Mouse (Mus musculus): ENCODE results near the gene Gxylt1.
"Not testable (repeated sequence)": the region's sequence is repeated elsewhere in the genome, so short reads cannot be mapped to it uniquely, and the experiment has no call there.

Gene Gxylt1

DNA sequence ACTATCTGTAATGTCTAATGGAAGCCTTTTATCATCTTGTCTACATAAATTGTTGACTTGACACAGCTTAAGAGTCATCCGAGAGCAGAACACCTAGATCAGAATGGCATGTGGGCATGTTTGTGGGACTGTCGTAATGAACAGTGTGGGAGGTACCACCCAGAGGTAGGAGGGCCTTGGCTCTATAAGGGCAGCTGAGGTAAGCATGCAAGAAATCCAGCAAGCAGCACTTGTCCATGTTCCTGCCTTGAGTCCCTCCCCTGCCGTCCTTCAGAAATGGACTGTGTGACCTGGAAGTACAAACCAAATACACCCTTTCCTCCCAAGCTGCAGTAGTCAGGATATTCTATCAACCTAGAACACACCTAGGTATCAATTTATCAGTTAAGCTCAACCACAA, 9.7 kb downstream of the Gxylt1 start:
- intact Hi-C loops (cut with DNase I) = loop anchor here (2.0 to 5.0 kb wide), 2 partner anchors 134 to 312 kb away; partner anchors contain the start of genes Pphln1 and Zcrb1

DNA sequence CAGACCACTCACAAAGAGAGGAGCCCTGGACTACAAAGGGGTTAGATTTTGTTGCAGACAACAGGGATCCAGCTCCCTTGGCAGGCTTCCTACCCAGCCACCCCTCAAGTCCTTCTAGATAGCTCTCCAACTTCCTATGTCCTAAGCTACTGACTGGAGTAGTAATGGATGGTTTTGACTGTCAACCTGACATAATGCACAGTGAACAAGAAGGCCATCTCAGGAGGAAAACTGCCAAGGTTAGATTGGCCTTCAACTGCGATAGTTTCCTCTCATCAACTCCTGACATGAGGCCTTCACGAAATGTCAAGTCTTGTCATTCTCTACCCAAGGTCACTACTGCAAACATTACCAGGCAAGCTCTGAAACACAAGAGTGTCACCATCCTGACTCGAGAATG, 10.8 kb downstream of the Gxylt1 start:
- intact Hi-C loops (cut with DNase I) = loop anchor here (2.0 to 5.0 kb wide), 2 partner anchors 135 to 173 kb away; partner anchors contain the start of genes Pphln1 and Zcrb1

DNA sequence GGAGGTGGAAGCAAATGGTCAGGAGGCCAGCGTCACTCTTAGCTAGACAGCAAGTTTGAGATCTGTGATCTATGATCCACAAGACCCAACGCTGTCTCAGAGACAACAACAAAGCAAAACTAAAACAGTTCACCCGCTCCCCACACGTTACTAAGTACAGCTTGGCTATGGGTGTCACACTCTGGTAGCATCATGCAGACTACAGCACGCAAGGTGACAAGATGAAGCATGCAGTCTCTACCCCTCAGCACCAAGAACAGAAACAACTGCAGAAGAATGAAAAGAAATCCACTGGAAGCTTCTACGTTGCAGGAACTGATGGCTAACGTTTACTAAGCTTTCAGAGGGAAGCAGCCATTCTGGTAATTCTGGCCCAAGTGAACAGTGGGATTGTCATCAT, 11.4 kb downstream of the Gxylt1 start:
- intact Hi-C loops (cut with DNase I) = loop anchor here (5.0 kb wide), 1 partner anchor 174 kb away; no protein-coding TSS in a partner anchor

GRCm38 (mm10) chr15:93262818-93263217, 12.2 kb downstream of the Gxylt1 start:
- intact Hi-C loops (cut with DNase I) = loop anchor here (5.0 kb wide), 1 partner anchor 174 kb away; no protein-coding TSS in a partner anchor

- intact Hi-C loops (cut with DNase I) = loop anchor here (5.0 kb wide), 1 partner anchor 175 kb away; no protein-coding TSS in a partner anchor
Observed at GRCm38 (mm10) chr15:93262274-93262673, 12.7 kb downstream of the Gxylt1 start.

GRCm38 (mm10) chr15:93259933-93260332, 15.0 kb downstream of the Gxylt1 start:
- intact Hi-C loops (cut with DNase I) = loop anchor here (5.0 kb wide), 1 partner anchor 177 kb away; no protein-coding TSS in a partner anchor

DNA sequence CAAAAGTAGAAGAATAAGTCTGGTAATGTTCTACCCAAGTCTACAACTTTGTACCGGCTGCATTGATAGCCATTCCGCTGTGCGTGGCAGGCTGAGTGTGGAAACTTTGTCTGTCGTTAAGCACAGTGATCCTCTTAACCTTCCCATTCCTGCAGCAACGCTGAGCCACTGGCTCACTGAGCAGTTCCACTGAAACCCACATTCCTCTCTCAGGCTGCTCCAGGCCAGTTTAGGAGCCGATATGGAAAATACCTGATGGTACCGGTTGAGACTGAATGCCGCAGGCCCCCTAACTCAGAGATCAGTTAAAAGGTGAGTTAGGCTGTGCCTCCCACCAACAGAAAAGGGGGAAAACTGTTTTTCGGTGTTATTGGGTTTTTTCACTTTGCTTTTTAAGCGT, 19.7 kb downstream of the Gxylt1 start:
- intact Hi-C loops (cut with DNase I) = no loop called here

- intact Hi-C loops (cut with DNase I) = no loop called here
Observed at GRCm38 (mm10) chr15:93253172-93253571, 21.8 kb downstream of the Gxylt1 start.

DNA sequence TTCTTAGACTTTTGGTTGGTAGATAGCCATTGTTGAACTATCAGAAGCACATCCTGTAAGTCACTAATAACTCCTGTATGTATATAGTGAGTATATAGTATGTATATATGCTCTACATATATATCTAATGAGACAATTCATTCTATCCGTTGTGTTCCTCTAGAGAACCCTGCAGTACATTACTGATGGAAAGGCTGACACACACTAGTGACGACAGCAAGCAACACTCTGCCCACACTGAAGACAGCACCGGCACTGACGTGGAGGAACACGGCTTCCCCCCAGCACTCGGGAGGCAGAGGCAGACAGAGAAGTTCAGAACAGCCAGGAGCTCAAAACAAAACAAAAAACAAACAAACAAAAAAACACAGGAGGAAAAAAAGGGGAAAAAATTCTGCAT, 22.6 kb downstream of the Gxylt1 start:
- intact Hi-C loops (cut with DNase I) = no loop called here

GRCm38 (mm10) chr15:93251553-93252250, 23.3 kb downstream of the Gxylt1 start:
- intact Hi-C loops (cut with DNase I) = no loop called here

GRCm38 (mm10) chr15:93243202-93243601, 31.8 kb downstream of the Gxylt1 start:
- intact Hi-C loops (cut with DNase I) = no loop called here

DNA sequence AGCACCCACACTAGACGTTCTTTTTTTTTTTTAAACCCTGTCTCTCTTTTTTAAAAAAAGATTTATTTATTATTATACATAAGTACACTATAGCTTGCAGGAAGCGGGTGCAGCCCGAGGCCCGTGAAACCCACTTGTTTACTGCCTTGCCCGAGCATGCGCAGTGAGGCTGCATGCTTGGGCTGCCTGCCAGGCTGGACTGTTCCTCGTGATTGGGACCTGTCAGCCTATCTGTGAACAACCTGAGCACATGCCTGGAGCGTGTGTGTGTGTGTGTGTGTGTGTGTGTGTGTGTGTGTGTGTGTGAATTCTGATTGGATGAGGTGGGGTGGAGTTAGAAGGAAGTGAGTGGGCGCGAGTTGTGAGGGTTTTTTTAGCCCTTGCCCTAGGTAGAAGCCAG, 38.5 kb downstream of the Gxylt1 start:
- intact Hi-C loops (cut with DNase I) = not testable (repeated sequence)

DNA sequence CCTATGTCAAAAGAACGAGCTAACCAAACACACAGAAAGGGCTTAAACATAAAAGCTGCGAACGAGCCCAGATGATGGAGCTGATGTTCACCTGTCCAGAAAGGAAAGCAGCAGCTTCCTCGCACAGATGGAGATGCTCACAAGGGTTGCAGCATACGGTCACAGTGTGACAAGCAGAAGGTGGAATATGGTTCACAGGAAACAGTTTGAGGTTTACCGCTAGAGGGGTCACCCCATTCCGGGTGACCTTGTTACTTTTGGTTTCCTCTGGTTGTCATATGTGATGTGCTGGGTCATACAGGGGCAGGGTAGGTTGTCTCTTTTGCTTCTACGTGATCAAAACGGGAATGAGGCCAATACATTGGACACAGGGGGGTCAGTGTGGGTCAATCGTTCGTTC, 46.0 kb downstream of the Gxylt1 start:
- intact Hi-C loops (cut with DNase I) = no loop called here

DNA sequence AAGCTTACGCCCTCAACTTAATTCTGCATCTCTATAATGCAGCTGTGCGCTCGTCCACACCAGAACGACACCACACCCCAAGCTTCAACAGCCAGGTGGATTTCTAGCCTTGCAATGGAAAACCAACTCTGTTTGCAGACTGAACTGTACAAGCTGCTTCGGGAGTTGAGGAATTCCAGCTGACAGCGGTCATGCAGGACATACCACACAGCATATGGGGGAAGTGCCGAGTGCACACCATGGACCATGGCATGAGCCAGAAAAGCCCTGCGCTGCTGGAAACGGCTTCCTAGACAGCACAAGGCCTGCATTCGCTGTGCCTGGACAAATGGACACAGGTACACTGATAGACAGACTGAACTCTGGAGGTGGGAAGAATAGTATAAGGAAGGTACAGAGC, 46.6 kb downstream of the Gxylt1 start:
- intact Hi-C loops (cut with DNase I) = no loop called here

GRCm38 (mm10) chr15:93227764-93228079, 47.3 kb downstream of the Gxylt1 start:
- intact Hi-C loops (cut with DNase I) = no loop called here

- intact Hi-C loops (cut with DNase I) = no loop called here
Observed at GRCm38 (mm10) chr15:93226930-93227763, 47.8 kb downstream of the Gxylt1 start.

- intact Hi-C loops (cut with DNase I) = no loop called here
Observed at GRCm38 (mm10) chr15:93222475-93222874, 52.5 kb downstream of the Gxylt1 start.

DNA sequence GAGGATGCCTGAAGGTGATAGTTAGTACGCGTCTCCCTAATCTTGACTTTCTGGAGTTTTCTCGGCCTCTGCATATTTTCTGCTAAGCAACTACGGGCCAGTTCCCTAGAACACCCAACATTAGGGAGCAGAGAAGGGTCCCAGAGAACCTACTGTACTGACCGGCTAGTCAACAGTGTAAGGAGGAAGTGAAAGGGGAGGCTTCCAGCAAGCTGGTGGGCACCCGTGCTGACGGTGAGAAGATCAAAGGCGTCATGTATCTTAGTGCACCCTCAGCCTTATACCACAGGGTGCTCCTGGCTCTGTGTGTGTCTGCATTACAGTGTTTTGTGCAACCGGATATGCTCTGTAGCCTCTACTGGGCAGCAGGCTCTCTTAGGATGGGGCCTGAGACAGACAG, 62.4 kb downstream of the Gxylt1 start:
- intact Hi-C loops (cut with DNase I) = loop anchor here (10.0 kb wide), 3 partner anchors 208 to 688 kb away; no protein-coding TSS in a partner anchor

DNA sequence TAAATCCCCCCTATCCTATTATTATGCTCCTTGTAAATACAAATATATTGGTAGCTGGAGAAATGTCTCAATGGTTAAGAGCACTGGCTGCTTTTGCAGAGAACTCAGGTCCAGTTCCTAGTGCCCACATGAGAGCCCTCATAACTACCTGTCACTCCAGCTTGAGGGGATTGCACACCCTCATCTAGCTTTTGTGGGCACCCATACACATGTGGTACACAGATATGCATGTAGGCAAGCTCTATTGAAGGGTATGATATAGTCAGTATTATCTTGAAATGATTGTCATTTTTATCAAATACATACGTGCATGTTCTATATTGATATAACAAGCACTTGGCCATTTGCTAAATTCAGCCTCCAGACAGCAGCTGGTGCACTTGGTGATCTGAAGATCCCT, 70.1 kb downstream of the Gxylt1 start:
- intact Hi-C loops (cut with DNase I) = no loop called here

- intact Hi-C loops (cut with DNase I) = no loop called here
Observed at GRCm38 (mm10) chr15:93201956-93202355, 73.0 kb downstream of the Gxylt1 start.

GRCm38 (mm10) chr15:93191387-93192145, 83.4 kb downstream of the Gxylt1 start:
- intact Hi-C loops (cut with DNase I) = no loop called here

All from adrenal gland (tissue).